Mouse (Mus musculus): ENCODE measurements around the gene Sike1. TPM values are rescaled to one million over a fixed set of nuclear protein-coding genes. Genes with fewer than 3 reads are reported as not detected.

Sike1 gene
- total RNA-seq, 2 experiments from 2014 or later, result 25.1 to 64.7 TPM

- peak; percentile 69 for ATAC-seq (replicated peaks; ENCODE audit: poor library complexity, severe bottlenecking)
Observed at GRCm38 (mm10) chr3:103020943-103021638, 25.6 kb downstream of the Sike1 start.

- 0 out of 2 replicates have a peak, but pooled peaks have one; percentile 33 for ATAC-seq (replicated peaks; ENCODE audit: poor library complexity, severe bottlenecking)
Observed at GRCm38 (mm10) chr3:103026174-103026573, 30.7 kb downstream of the Sike1 start.

GRCm38 (mm10) chr3:103040285-103040684 is 44.8 kb downstream of the Sike1 start:
- no peak for ATAC-seq (replicated peaks; ENCODE audit: poor library complexity, severe bottlenecking)

- no peak for ATAC-seq (replicated peaks; ENCODE audit: poor library complexity, severe bottlenecking)
Observed at GRCm38 (mm10) chr3:103040861-103041379, 45.4 kb downstream of the Sike1 start.

GRCm38 (mm10) chr3:103056016-103056595 is 60.6 kb downstream of the Sike1 start:
- ATAC-seq (replicated peaks; ENCODE audit: poor library complexity, severe bottlenecking), result no peak

- peak; percentile 10 for ATAC-seq (replicated peaks; ENCODE audit: poor library complexity, severe bottlenecking)
Observed at GRCm38 (mm10) chr3:103057752-103058151, 62.2 kb downstream of the Sike1 start.

Other genes with a start within 250 kb of the Sike1 start
- gene Tshb, start 213.0 kb upstream of the Sike1 start, total RNA-seq (2014; fragmentation: Nextera tagmentation), result not detected in 2 replicates
- gene Tshb, start 213.0 kb upstream of the Sike1 start, total RNA-seq (2017), result not detected in 2 replicates
- gene Sycp1, start 59.6 kb upstream of the Sike1 start, total RNA-seq (2014; fragmentation: Nextera tagmentation), result not detected in 2 replicates
- gene Sycp1, start 59.6 kb upstream of the Sike1 start, total RNA-seq (2017), result not detected in 2 replicates
- not detected in 2 replicates for gene Nr1h5, start 31.6 kb upstream of the Sike1 start, total RNA-seq (2014; fragmentation: Nextera tagmentation)
- not detected in 2 replicates for gene Nr1h5, start 31.6 kb upstream of the Sike1 start, total RNA-seq (2017)
- 257 and 283 TPM in 2 replicates for gene Csde1, start 24.7 kb downstream of the Sike1 start, total RNA-seq (2014; fragmentation: Nextera tagmentation)
- 739 and 762 TPM in 2 replicates for gene Csde1, start 24.7 kb downstream of the Sike1 start, total RNA-seq (2017)
- 55.9 and 90.5 TPM in 2 replicates for gene Nras, start 62.6 kb downstream of the Sike1 start, total RNA-seq (2014; fragmentation: Nextera tagmentation)
- gene Nras, start 62.6 kb downstream of the Sike1 start, total RNA-seq (2017), result 69.0 and 97.7 TPM in 2 replicates
- not detected in 2 replicates for gene Ampd1, start 78.3 kb downstream of the Sike1 start, total RNA-seq (2014; fragmentation: Nextera tagmentation)
- not detected in 2 replicates for gene Ampd1, start 78.3 kb downstream of the Sike1 start, total RNA-seq (2017)
- 0.94 and 4.1 TPM in 2 replicates for gene Dennd2c, start 106.9 kb downstream of the Sike1 start, total RNA-seq (2014; fragmentation: Nextera tagmentation)
- gene Dennd2c, start 106.9 kb downstream of the Sike1 start, total RNA-seq (2017), result 0.82 and 1.5 TPM in 2 replicates
- gene Bcas2, start 175.9 kb downstream of the Sike1 start, total RNA-seq (2014; fragmentation: Nextera tagmentation), result 89.9 and 107 TPM in 2 replicates
- 136 and 172 TPM in 2 replicates for gene Bcas2, start 175.9 kb downstream of the Sike1 start, total RNA-seq (2017)

All from granulocyte monocyte progenitor cell, adult 5-6 weeks (primary cell).